Mouse (Mus musculus) intestine, embryonic 14.5 days (tissue): Measurements from ENCODE around the gene Akap5. TPM values are rescaled to one million over a fixed set of nuclear protein-coding genes. Genes with fewer than 3 reads are reported as not detected.

Experiments
- ATAC-seq: fragments of 200-750 bp; cut with Nextera tagmentation; replicated peaks from 2 replicates; pipeline ENCODE4 v1.8.0; 2017; ENCODE audit warnings: low read depth, moderate number of reproducible peaks, moderate TSS enrichment, moderate library complexity; ENCODE audit not compliant: low FRiP score, low TSS enrichment
- DNase-seq: peaks from one replicate; pipeline ENCODE4 v3.0.0-alpha.2; 2018; ENCODE audit warnings: low spot score
- H3K27ac ChIP-seq: fragments of 300-500 bp; sonication (generic); 2 replicates; pipeline ENCODE4 v1.5.1; 2014; ENCODE audit warnings: low read depth, mild to moderate bottlenecking, control low read depth
- H3K27me3 ChIP-seq: fragments of 300-500 bp; sonication (generic); replicated peaks from 2 replicates; pipeline ENCODE4 v1.6.1; 2014; ENCODE audit warnings: low read length, control low read depth; ENCODE audit not compliant: control insufficient read depth, insufficient read depth
- H3K36me3 ChIP-seq: fragments of 300-500 bp; sonication (generic); 2 replicates; pipeline ENCODE4 v1.6.1; 2014; ENCODE audit warnings: low read length, control low read depth; ENCODE audit not compliant: control insufficient read depth, insufficient read depth
- H3K4me1 ChIP-seq: fragments of 300-500 bp; sonication (generic); replicated peaks from 2 replicates; pipeline ENCODE4 v1.6.1; 2014; ENCODE audit warnings: low read length, control low read depth, mixed read lengths; ENCODE audit not compliant: control insufficient read depth, insufficient read depth
- H3K4me2 ChIP-seq: fragments of 300-500 bp; sonication (generic); 2 replicates; pipeline ENCODE4 v1.6.1; 2014; ENCODE audit warnings: low read length
- H3K4me3 ChIP-seq: fragments of 300-500 bp; sonication (generic); 2 replicates; pipeline ENCODE4 v1.5.1; 2014; ENCODE audit warnings: low read depth, low read length, control low read depth, mixed read lengths
- H3K9ac ChIP-seq: fragments of 300-500 bp; sonication (generic); 2 replicates; pipeline ENCODE4 v1.6.1; 2014; ENCODE audit warnings: mild to moderate bottlenecking, low read length
- H3K9me3 ChIP-seq: fragments of 300-500 bp; sonication (generic); 2 replicates; pipeline ENCODE4 v1.6.1; 2016; ENCODE audit warnings: low read length, control low read depth; ENCODE audit not compliant: control insufficient read depth
- WGBS: fragments of 180-500 bp; shearing (Covaris S2); extraction: QIAGEN DNeasy Blood & Tissue Kit; methylation state at CpG from one replicate; pipeline ENCODE4 v1.1.7; 2014; 5-methylcytosine and 5-hydroxymethylcytosine counted together
- polyA plus RNA-seq: library from polyadenylated mRNA; unstranded; fragments of >200 nt; fragmentation: Nextera tagmentation; extraction: Ambion mirVana; gene quantifications from 2 replicates; pipeline ENCODE4 v1.2.1, GENCODE M21; 2014

Gene Akap5
- 4.2 and 5.1 TPM in 2 replicates for polyA plus RNA-seq

DNA sequence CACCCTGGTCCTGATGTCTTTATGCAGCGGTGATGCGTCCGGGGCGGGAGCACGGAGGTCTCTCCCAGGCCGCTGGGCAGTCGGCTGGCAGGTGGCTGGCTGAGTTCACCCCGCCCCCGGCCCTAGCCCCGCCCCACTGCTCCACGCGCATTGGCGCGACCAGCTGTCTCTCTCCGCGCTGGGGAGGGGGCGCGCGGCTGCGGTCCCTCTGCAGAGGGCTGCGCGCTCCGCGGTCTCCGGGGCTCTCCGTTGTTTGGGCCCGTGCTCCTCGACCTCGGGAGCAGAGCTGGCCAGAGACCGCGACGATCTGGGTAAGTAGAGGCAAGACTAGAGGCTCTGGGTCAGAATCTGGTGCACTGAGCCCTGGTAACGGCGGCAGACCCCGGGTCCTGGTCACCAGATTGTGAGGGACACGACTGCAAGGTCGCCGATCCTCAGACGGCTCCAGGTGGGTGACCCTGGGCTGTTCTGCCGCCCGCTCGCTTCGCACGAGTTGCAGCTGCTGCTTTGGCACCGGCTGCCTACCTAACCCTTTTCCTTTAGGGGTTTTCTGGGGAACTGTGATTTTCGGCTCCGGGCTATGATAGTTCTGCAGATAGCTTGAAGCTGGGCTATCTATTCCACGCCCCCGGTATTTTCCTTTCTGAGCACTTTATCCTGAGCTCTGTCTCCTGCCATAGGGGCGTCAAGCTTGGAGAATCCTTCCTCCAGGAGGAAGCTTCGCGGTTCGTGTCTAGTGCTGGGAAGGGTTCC, at the start of gene Akap5:
Akap5 (plus strand) TSS at position 213 of the 753 bp plus-strand sequence.
- ATAC-seq: peak; percentile 93
- Histone ChIP-seq H3K36me3 (peaks cover 12% of the 10 kb centered on the region), H3K9me3 (no peaks in the 10 kb centered on the region), H3K27me3 (no peaks in the 10 kb centered on the region), H3K4me3 (peak within 1 kb of the TSS; percentile 53), H3K27ac (no peak within 1 kb of the TSS), H3K9ac (peak within 1 kb of the TSS; percentile 50), H3K4me1 (no peaks in the 10 kb centered on the region; the same call in 1 of the 2 replicates), H3K4me2 (peak within 1 kb of the TSS; percentile 91)
- 2% methylated on average over 52 of the region's 53 CpGs for WGBS
- peak; percentile 83 for DNase-seq

DNA sequence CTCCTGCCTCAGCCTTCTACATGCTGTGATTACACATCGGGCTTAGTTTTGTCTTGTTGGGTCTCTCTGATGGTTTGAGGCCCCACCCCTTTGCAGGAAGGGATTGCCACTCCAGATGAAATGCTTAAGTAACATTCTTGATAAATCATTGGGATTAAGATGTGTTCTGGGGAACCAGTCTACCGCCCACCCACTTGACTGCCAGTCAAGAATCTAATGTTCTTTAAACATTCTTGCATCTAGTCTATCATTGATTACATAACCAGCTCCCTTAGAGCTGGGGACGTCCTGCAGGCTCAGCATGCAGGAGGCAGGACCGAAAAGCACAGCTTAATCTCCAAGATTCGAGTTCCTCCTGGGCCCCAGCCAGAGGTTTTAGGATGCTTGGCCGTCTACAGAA, 46.5 kb upstream of the Akap5 start:
- Histone ChIP-seq H3K9me3 (no peaks in the 10 kb centered on the region), H3K27ac (no peak overlapping the region), H3K9ac (no peak overlapping the region), H3K4me3 (no peak overlapping the region), H3K4me1 (0 out of 2 replicates have a peak, but pooled peaks cover 4% of the 10 kb centered on the region), H3K4me2 (no peak overlapping the region), H3K36me3 (peaks cover 38% of the 10 kb centered on the region), H3K27me3 (no peaks in the 10 kb centered on the region)
- ATAC-seq: no peak
- 72% methylated on average over 6 of the region's 6 CpGs for WGBS
- DNase-seq: no peak

DNA sequence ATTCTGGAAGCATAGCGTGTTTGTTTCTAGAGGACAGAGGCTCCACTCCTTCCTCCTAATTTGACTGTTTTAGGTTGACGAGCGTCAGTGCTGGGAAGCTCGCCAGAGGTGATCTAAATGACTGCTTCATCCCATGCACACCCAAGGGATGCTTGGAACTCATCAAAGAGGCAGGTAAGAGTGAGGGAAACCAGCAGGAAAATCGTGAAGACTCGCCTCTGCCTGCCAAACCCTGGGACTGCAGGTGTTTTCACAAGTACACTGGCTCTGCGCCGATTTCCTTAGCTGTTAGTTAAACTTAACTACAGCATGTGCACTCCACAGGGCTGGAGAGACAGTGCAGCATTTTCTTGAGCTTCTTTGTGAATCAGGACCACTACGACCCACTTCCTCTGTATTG, 44.1 kb upstream of the Akap5 start:
- Histone ChIP-seq H3K9me3 (no peaks in the 10 kb centered on the region), H3K27me3 (no peaks in the 10 kb centered on the region), H3K4me2 (no peak overlapping the region), H3K9ac (no peak overlapping the region), H3K27ac (no peak overlapping the region), H3K4me1 (0 out of 2 replicates have a peak, but pooled peaks cover 4% of the 10 kb centered on the region), H3K4me3 (no peak overlapping the region), H3K36me3 (peaks cover 52% of the 10 kb centered on the region)
- 89% methylated on average over 9 of the region's 9 CpGs for WGBS
- no peak for ATAC-seq
- DNase-seq: no peak

DNA sequence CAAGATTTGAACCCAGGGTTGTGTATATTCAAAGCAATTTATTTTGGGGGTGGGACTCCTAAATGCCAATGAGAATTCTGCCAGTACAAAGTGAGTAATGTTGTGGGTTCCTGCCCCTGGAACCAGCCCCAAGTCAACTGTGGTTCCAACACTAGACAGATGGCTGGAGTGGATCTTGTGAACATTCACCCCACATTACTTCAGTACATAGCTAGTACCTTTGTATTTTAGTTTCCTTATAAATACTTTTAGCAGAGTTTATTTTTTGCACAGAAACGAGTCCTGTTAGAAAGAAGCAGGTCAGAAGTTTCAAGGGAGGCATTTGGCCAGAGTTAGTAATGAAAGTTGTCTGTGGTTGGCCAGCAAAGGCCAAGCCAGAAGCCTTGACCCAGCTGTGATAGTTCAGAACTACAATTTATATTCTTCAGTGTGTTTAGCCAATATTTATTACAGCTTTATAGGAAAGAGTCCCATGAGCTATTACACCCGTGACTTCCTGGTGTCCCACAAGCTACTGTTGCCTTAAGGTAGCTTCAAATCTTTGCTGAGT, 43.5 kb upstream of the Akap5 start:
- Histone ChIP-seq H3K4me3 (no peak overlapping the region), H3K36me3 (peaks cover 52% of the 10 kb centered on the region), H3K4me2 (no peak overlapping the region), H3K27me3 (no peaks in the 10 kb centered on the region), H3K27ac (no peak overlapping the region), H3K9ac (no peak overlapping the region), H3K4me1 (0 out of 2 replicates have a peak, but pooled peaks cover 4% of the 10 kb centered on the region), H3K9me3 (no peaks in the 10 kb centered on the region)
- DNase-seq (no peak), ATAC-seq (no peak)
- WGBS: 92% methylated on average over 2 of the region's 2 CpGs

DNA sequence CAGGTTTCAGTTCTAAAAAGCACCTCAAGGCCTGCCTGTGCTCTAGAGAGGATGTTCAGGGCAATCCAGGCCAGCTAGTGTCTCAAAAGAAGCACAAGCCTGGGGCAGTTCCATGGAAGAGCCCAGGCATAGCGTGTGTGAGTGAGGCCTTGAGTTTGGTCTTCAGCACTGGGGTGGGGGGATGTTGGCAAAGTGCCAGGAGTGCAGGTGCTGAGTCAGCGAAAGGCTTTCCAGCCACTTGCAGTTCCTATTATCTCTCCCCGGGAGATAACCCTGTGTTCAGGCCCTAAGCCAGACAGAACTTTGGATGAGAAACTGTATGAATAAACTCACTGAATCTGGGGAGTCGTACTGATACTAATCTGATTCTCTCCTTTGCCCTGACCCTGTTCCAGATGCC, 42.6 kb upstream of the Akap5 start:
- H3K4me3 ChIP-seq: no peak overlapping the region
- WGBS: 43% methylated on average over 4 of the region's 4 CpGs
- H3K4me2 ChIP-seq: no peak overlapping the region
- H3K9me3 ChIP-seq: no peaks in the 10 kb centered on the region
- H3K27ac ChIP-seq: no peak overlapping the region
- peaks cover 52% of the 10 kb centered on the region for H3K36me3 ChIP-seq
- no peak overlapping the region for H3K9ac ChIP-seq
- 0 out of 2 replicates have a peak, but pooled peaks cover 4% of the 10 kb centered on the region for H3K4me1 ChIP-seq
- no peaks in the 10 kb centered on the region for H3K27me3 ChIP-seq
- ATAC-seq: no peak
- DNase-seq: no peak

DNA sequence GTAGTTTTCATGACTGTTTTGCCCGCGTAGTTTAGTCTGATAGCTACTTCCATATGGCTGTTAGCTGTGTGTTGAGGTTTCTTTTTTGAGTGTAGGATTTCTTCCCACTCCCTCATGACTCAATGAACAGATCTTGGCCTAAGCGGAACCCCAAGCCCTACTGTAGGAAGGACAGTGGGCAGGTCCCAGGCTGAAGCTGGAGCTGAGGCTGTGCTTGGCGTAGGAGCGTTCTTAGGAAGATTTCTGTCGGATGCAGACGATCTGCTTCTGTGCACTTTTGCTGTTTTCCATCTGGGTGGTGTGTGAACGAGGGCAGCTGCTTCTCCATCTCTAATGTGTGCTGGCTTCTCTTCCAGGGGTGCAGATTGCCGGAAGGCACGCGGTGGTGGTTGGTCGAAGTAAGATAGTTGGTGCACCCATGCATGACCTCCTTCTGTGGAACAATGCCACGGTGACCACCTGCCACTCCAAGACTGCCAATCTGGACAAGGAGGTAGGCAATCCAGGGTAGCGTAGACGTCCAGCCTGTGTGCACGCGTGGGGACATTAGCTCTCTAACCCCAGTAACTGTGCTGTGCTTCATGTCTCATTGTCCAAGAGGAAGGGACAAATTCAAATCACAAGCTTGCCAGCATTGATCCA, 42.0 kb upstream of the Akap5 start:
- H3K9me3 ChIP-seq: no peaks in the 10 kb centered on the region
- peaks cover 52% of the 10 kb centered on the region for H3K36me3 ChIP-seq
- H3K27ac ChIP-seq: no peak overlapping the region

DNA sequence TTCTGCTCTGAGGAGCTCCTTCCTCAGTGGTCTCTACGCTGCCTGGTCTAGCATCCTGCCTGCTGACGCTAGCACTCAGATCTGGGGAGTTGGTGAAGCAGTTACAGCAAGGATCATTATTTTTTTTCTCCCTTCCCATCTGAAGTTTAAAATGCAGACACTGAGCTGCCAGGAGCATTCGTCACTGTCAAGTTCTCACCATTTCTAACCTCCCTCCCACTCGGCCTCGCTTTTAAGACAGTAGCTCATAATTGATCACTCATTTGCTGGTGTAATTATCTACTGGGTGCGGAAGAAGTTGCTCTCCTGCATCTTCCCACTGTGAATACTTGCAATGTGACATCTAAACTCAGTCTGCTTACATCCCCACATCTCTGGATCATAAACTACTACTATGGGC, 39.3 kb upstream of the Akap5 start:
- Histone ChIP-seq H3K9me3 (no peaks in the 10 kb centered on the region), H3K27ac (no peak overlapping the region), H3K4me3 (no peak overlapping the region), H3K36me3 (peaks cover 70% of the 10 kb centered on the region), H3K27me3 (no peaks in the 10 kb centered on the region), H3K9ac (no peak overlapping the region), H3K4me2 (no peak overlapping the region), H3K4me1 (0 out of 2 replicates have a peak, but pooled peaks cover 4% of the 10 kb centered on the region)
- WGBS: 67% methylated on average over 6 of the region's 6 CpGs
- DNase-seq (no peak), ATAC-seq (no peak)

More for the DNA sequence above, 42.0 kb upstream of the Akap5 start:
- Histone ChIP-seq H3K4me1 (0 out of 2 replicates have a peak, but pooled peaks cover 4% of the 10 kb centered on the region), H3K27me3 (no peaks in the 10 kb centered on the region), H3K4me3 (no peak overlapping the region), H3K9ac (no peak overlapping the region), H3K4me2 (no peak overlapping the region)
- WGBS: 93% methylated on average over 17 of the region's 17 CpGs
- no peak for DNase-seq
- no peak for ATAC-seq

DNA sequence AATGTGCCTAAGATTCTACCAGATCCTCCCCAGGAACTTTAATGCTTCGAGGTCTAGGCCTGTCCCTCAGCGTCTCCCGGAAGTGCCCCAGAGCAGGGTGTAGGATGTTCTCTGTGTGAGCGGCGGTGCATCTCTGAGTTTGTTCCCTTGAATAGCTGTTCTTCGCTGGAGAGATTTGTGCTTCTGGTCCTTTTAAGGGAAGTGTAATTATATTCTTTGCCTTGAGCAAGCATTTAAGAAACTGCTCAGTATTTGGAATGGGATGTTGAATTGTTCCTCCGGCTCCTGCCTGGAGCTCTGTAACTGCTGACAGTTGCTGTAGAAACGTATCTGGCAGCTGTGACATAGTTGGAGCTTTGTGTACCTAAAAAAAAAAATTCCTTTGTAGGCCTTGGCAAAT, 36.7 kb upstream of the Akap5 start:
- H3K36me3 ChIP-seq: peaks cover 71% of the 10 kb centered on the region
- no peak overlapping the region for H3K27ac ChIP-seq
- DNase-seq: no peak
- H3K4me1 ChIP-seq: no peaks in the 10 kb centered on the region
- no peak overlapping the region for H3K4me3 ChIP-seq
- ATAC-seq: no peak
- no peaks in the 10 kb centered on the region for H3K27me3 ChIP-seq
- no peaks in the 10 kb centered on the region for H3K9me3 ChIP-seq
- H3K4me2 ChIP-seq: no peak overlapping the region
- no peak overlapping the region for H3K9ac ChIP-seq
- 82% methylated on average over 8 of the region's 8 CpGs for whole genome bisulfite sequencing
